Mouse (Mus musculus): ENCODE results near the gene Igdcc4.

Igdcc4 gene

GRCm38 (mm10) chr9:65153331-65153711 is 52.0 kb downstream of the Igdcc4 start:
- ATAC-seq (ENCODE audit: insufficient number of reproducible peaks, low FRiP score, low TSS enrichment): no peak

DNA sequence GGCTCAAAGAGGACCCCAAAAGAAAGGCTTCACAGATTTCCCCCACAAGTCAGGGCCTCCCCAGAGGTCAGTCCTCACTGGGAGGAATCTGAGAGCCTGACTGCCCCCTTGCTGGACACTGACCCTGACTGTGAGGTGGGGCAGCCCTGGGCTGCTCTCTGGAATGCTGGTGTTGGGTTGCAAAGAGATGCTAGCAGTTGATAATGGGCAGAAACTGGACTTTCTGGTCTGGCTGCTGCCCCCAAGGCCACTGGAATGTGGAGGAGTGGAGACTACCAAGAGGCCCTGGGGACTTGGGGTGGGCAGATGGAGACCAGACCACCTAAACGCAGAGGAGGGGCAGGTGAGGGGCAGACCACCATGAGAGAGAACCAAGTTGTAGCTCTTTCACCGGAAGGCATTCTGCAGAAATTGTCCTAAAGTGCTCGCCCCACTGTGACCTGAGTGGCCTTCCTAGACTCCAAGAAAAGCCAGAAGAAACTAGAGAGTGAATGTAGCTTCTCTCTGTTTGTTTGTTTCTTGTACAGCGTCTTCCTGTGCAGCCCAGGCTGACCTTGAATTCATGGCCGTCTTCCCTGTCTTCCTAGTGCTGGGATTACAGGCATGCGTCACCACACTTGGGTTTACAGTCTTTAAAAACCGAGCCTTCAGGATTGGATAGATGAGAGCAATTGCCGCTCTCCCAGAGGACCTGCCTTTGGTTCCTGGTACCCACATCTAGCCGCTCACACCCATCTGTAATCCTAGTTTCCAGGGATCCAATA is 53.6 kb downstream of the Igdcc4 start:
- no peak for ATAC-seq (ENCODE audit: insufficient number of reproducible peaks, low FRiP score, low TSS enrichment)

DNA sequence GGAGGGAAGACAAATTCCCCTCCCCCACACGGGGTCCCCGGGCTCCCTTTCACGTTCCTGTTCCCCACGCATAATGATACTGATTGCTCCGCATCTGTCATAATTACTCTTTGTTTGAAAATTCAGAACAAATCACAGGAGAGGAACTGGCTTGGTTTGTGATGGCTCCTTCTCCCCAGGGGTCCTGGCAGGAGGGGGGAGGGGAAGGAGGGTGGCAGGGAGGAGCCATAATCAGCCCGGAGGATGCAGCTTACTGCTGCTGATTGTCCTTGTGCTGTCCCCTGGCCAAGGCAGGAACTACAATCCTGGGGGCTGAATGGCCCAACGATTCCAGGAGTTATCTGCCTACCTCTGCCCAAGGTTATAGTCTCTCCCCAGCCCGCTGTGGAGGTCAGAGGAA is 55.3 kb downstream of the Igdcc4 start:
- no peak for ATAC-seq (ENCODE audit: insufficient number of reproducible peaks, low FRiP score, low TSS enrichment)

GRCm38 (mm10) chr9:65157631-65158030 is 56.3 kb downstream of the Igdcc4 start:
- no peak for ATAC-seq (ENCODE audit: insufficient number of reproducible peaks, low FRiP score, low TSS enrichment)

- ATAC-seq (ENCODE audit: insufficient number of reproducible peaks, low FRiP score, low TSS enrichment): no peak
Measured at GRCm38 (mm10) chr9:65161188-65161587, 59.9 kb downstream of the Igdcc4 start.

DNA sequence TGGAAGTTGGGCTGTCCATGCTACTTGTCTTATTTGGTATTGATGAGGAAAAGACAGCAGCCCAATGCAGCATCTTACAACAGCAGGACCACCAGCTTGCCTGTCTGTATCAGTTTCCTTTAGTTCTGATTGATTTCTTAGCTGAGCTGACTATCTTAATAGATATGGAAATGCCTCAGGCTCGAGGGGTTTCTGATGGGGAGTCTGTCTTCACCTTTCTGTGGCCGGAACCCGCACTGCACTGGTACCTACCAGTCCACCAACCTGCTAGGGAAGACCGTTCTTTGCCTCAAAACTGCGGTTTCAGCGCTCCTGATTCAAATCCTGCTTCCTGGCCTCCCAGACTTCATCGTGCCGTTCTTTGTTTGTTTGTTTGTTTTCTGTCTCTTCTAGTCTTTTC is 60.6 kb downstream of the Igdcc4 start:
- no peak for ATAC-seq (ENCODE audit: insufficient number of reproducible peaks, low FRiP score, low TSS enrichment)

DNA sequence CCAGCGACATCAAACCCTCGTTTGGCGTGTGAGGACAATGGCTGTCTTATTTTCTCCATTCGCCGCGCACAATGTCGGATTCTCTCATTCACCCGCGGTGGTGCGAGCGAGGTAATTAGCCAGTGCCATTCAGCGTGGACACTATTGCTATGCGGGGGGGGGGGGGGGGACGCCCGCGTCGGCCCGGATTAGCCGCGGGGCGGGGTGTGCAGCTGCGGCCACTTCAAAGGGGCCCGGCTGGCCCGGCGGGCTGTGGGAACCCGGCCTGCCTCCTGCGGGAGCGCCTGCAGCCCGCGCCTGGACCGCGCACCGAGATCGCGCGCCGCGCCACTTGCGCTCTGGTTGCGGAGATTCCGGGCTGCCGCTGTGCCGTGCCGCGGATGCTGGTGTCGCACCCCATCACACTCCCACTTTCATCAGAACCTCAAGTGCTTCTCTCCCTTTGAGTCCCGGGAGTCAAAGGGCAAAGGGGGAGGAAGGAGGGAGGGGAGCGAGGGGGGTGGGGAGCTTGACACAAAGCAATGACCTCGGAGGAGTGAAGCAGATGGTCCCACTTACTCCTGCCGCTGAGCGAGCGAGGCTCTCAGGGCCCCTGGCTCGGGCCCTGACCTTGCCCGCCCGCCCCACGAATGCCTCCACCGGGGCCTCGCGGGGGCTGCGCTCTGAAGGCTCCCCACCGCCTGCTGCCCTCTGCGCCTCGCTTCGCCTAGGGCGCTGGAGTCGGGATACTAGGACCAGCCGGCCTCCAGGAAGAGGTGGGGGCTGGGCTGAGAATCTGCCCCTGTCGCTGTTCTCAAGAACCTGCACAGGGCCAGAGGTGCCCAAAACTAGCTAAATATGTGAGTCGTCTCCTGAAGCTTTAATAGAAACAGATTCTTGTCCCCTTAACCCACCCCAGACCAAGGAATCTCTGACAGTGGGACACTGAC is 61.7 kb downstream of the Igdcc4 start:
- no peak for ATAC-seq (ENCODE audit: insufficient number of reproducible peaks, low FRiP score, low TSS enrichment)

- ATAC-seq (ENCODE audit: insufficient number of reproducible peaks, low FRiP score, low TSS enrichment): no peak
Measured at GRCm38 (mm10) chr9:65164870-65165269, 63.6 kb downstream of the Igdcc4 start.

DNA sequence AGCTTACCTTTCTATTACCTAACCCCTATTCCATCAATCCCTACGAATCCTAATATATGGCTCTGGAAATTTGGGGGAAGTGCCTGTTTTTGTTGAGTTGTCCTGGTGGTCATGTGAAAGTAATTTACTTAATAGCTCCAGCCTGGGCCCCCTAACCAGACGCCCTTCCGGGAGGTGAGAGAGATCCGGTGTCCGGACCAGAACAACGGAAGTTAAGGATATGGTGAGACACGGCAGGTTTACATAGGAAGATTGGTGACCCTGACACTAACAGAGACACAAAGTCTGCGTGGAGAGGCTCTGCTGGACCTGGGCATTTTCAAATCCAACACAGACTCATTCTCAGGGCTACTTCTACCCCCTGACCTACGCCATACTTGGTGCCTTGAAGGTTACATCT is 65.1 kb downstream of the Igdcc4 start:
- no peak for ATAC-seq (ENCODE audit: insufficient number of reproducible peaks, low FRiP score, low TSS enrichment)

- no peak for ATAC-seq (ENCODE audit: insufficient number of reproducible peaks, low FRiP score, low TSS enrichment)
Measured at GRCm38 (mm10) chr9:65168534-65168933, 67.2 kb downstream of the Igdcc4 start.

- no peak for ATAC-seq (ENCODE audit: insufficient number of reproducible peaks, low FRiP score, low TSS enrichment)
Measured at GRCm38 (mm10) chr9:65168952-65169351, 67.7 kb downstream of the Igdcc4 start.

DNA sequence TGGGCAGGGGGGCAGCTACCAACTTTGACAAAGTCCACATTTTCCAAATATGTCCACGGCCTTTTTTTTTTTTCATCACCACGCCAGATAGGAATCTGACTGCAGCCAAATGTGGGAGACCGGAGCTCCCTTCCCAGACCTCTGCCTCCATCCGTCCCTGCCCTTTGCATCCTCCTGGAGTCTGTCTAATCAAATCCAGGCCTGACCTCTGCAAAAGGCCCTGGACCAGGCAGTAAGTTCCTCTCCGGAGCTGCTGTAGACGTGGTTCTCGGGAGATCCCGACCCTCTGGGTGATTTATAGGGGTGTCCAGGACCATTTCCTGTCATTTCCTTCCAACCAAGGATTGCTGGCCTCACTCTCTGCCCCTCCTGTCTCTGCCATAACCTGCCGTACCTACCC is 71.4 kb downstream of the Igdcc4 start:
- ATAC-seq (ENCODE audit: insufficient number of reproducible peaks, low FRiP score, low TSS enrichment): no peak

GRCm38 (mm10) chr9:65175234-65175938 is 74.1 kb downstream of the Igdcc4 start:
- no peak for ATAC-seq (ENCODE audit: insufficient number of reproducible peaks, low FRiP score, low TSS enrichment)

DNA sequence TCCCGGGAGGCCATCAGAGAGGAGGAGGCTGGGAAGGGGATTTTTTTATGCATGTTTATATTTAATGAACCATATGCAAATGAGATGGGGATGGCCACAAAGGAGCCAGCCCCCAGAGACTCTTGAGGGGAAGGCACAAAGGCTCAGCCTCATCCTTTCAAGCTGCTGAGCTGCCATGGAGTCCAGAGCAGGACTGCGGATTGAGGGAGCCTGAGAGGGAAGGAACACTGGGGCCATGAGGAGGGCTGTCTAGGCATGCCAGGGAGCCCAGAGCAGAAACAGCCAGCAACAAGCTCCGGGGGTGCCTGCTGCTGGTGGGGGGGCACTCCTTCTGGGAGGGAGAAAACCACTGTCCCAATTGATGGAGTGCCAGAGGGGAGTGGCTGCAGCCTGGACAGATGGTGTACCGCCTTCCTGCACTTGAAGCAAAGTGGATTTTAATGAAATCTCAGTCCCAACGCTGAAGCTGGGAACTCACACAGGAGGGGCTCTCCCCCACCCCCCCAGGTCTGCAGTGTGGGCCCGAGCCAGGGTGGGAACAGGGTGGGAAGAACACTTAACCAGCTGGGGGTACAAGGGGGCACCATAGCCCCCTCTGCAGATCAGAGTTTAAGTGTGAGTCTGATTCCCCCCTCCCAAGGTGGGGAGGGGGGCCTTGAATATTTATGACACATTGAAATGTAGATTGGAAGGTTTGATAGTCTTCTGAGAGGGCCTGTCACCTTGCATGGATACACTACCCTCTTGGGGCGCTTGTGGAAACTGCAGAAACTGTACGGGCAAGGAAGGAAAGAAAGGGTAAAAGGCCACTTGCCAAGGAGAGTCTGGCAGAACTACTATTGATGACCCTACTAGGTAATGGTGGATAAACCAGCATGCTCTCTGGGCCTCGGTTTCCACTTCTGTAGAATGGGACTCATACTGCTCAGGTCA is 74.9 kb downstream of the Igdcc4 start:
- ATAC-seq (ENCODE audit: insufficient number of reproducible peaks, low FRiP score, low TSS enrichment): no peak

- ATAC-seq (ENCODE audit: insufficient number of reproducible peaks, low FRiP score, low TSS enrichment): no peak
Measured at GRCm38 (mm10) chr9:65177497-65177896, 76.2 kb downstream of the Igdcc4 start.

GRCm38 (mm10) chr9:65177912-65178311 is 76.6 kb downstream of the Igdcc4 start:
- no peak for ATAC-seq (ENCODE audit: insufficient number of reproducible peaks, low FRiP score, low TSS enrichment)

- no peak for ATAC-seq (ENCODE audit: insufficient number of reproducible peaks, low FRiP score, low TSS enrichment)
Measured at GRCm38 (mm10) chr9:65178336-65179213, 77.3 kb downstream of the Igdcc4 start.

- no peak for ATAC-seq (ENCODE audit: insufficient number of reproducible peaks, low FRiP score, low TSS enrichment)
Measured at GRCm38 (mm10) chr9:65179817-65180624, 78.7 kb downstream of the Igdcc4 start.

All from cerebellum, adult (tissue).